Mouse (Mus musculus) neural tube, embryonic 14.5 days (tissue): ENCODE results near the gene Map3k7. TPM values are rescaled to one million over a fixed set of nuclear protein-coding genes. Genes with fewer than 3 reads are reported as not detected.

Experiments
- ATAC-seq: fragments of 200-750 bp; cut with Nextera tagmentation; 2 replicates; pipeline ENCODE4 v1.8.0; 2017; ENCODE audit warnings: low read depth, mild to moderate bottlenecking, moderate TSS enrichment, moderate library complexity
- H3K27ac ChIP-seq: fragments of 300-500 bp; sonication (generic); 2 replicates; pipeline ENCODE4 v1.5.1; 2014; ENCODE audit warnings: low read depth, mild to moderate bottlenecking, control low read depth, low read length, moderate library complexity, mixed read lengths
- H3K27me3 ChIP-seq: fragments of 300-500 bp; sonication (generic); 2 replicates; pipeline ENCODE4 v1.6.1; 2014; ENCODE audit warnings: low read length; ENCODE audit not compliant: control insufficient read depth, insufficient read depth
- H3K36me3 ChIP-seq: fragments of 300-500 bp; sonication (generic); 2 replicates; pipeline ENCODE4 v1.6.1; 2014; ENCODE audit warnings: low read length, mixed read lengths; ENCODE audit not compliant: control insufficient read depth, insufficient read depth
- H3K4me1 ChIP-seq: fragments of 300-500 bp; sonication (generic); 2 replicates; pipeline ENCODE4 v1.6.1; 2014; ENCODE audit warnings: low read length; ENCODE audit not compliant: control insufficient read depth, insufficient read depth
- H3K4me2 ChIP-seq: fragments of 300-500 bp; sonication (generic); 2 replicates; pipeline ENCODE4 v1.6.1; 2014; ENCODE audit warnings: mild to moderate bottlenecking, low read depth, low read length, control low read depth
- H3K4me3 ChIP-seq: fragments of 300-500 bp; sonication (generic); 2 replicates; pipeline ENCODE4 v1.5.1; 2014; ENCODE audit warnings: low read depth, low read length, control low read depth, mixed read lengths
- H3K9ac ChIP-seq: fragments of 300-500 bp; sonication (generic); replicated peaks from 2 replicates; pipeline ENCODE4 v1.6.1; 2014; ENCODE audit warnings: low read depth, mild to moderate bottlenecking, control low read depth, low read length, mixed read lengths
- H3K9me3 ChIP-seq: fragments of 300-500 bp; sonication (generic); 2 replicates; pipeline ENCODE4 v1.6.1; 2016; ENCODE audit warnings: low read length; ENCODE audit not compliant: control insufficient read depth
- WGBS: fragments of 180-500 bp; shearing (Covaris S2); extraction: QIAGEN DNeasy Blood & Tissue Kit; methylation state at CpG from one replicate; pipeline ENCODE4 v1.1.7; 2014; 5-methylcytosine and 5-hydroxymethylcytosine counted together
- polyA plus RNA-seq: library from polyadenylated mRNA; unstranded; fragments of >200 nt; fragmentation: Nextera tagmentation; extraction: Ambion mirVana; gene quantifications from 2 replicates; pipeline ENCODE4 v1.2.1, GENCODE M21; 2014

Gene Map3k7
- polyA plus RNA-seq, result 33.7 and 34.8 TPM in 2 replicates

DNA sequence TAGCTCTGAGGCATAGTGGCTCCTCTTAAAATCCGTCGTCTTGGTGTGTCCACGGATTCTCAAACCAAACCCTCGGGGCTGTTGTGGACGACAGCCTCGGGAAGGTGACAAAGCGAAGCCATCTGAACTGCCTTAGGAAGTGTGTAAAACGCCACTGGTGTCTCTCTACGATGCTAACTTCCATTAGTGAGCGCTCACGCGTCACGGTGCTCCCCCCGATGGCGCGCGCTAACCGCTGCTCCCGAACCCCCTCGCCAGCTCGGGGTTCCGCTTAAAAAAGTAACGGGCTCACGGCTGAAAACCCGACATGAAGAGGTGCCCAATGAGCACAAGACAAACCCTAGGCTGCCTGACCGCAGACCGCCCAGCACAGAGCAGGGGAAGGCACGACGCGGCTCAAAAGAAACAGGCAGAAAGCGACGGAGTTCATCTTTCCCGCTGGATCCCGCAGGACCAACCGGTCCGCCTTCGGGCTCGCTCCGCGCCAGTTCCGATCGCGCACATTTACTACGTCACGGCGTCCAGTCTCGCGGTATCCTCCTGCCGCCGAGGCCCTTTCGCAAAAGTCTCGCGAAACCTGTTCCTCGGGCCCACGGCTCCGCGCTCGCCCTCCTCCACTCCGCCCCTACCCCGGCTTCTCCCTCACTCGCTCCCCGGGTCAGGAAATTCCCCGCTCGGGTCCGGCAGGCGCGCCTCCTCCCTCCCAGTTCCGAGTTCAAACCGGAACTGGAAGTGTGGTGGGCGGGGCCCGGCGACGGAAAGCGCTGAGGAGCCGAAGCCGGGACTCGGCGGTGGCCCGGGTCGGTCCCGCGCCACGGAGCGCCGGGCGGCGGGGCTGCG is at the start of gene Map3k7:
TSS of gene Map3k7 (plus strand) at position 744 of the 840 bp plus-strand sequence.
- Histone ChIP-seq H3K36me3 (no peaks in the 10 kb centered on the region), H3K27me3 (no peaks in the 10 kb centered on the region), H3K4me2 (peak within 1 kb of the TSS; percentile 75), H3K9me3 (no peaks in the 10 kb centered on the region), H3K27ac (peak within 1 kb of the TSS; percentile 99), H3K9ac (peak within 1 kb of the TSS; percentile 90), H3K4me1 (peaks cover 13% of the 10 kb centered on the region), H3K4me3 (peak within 1 kb of the TSS; percentile 81)
- peak; percentile 97 for ATAC-seq
- under 1% methylated on average over 84 of the region's 88 CpGs for WGBS

DNA sequence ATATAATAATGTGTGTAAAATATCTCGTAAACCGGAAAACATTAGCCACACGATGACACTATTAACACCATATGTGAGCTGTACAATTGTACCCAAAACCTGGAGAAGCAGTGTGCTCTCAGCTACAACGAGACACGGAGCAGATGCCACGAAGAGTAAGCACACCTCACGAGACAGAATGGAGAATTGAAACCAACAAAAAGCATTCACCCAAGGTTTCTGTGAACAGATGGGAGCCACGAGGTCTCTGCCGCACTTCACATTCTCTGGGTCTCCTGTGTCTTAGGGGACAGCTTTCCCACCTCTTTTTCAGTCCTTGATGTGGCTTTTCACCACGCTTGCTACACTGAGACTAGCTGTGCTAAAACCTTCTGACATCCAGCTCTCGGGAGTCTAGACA is 48.8 kb upstream of the Map3k7 start:
- H3K9me3 ChIP-seq, result no peaks in the 10 kb centered on the region
- ATAC-seq, result no peak

GRCm38 (mm10) chr4:31918717-31919116 is 45.2 kb upstream of the Map3k7 start:
- H3K27me3 ChIP-seq, result no peaks in the 10 kb centered on the region
- no peak overlapping the region for H3K4me2 ChIP-seq
- H3K4me3 ChIP-seq, result no peak overlapping the region
- H3K36me3 ChIP-seq, result no peaks in the 10 kb centered on the region
- no peaks in the 10 kb centered on the region for H3K9me3 ChIP-seq
- ATAC-seq, result no peak
- WGBS, result 85% methylated on average over 5 of the region's 5 CpGs
- no peak overlapping the region for H3K9ac ChIP-seq
- H3K27ac ChIP-seq, result no peak overlapping the region
- no peaks in the 10 kb centered on the region for H3K4me1 ChIP-seq

More for the DNA sequence above, 48.8 kb upstream of the Map3k7 start:
- Histone ChIP-seq H3K4me1 (no peaks in the 10 kb centered on the region), H3K27ac (no peak overlapping the region), H3K4me3 (no peak overlapping the region), H3K36me3 (no peaks in the 10 kb centered on the region), H3K27me3 (no peaks in the 10 kb centered on the region), H3K9ac (no peak overlapping the region), H3K4me2 (no peak overlapping the region)
- WGBS, result 71% methylated on average over 11 of the region's 11 CpGs

GRCm38 (mm10) chr4:31922215-31922614 is 41.7 kb upstream of the Map3k7 start:
- Histone ChIP-seq H3K27ac (no peak overlapping the region), H3K4me3 (no peak overlapping the region), H3K27me3 (no peaks in the 10 kb centered on the region), H3K36me3 (no peaks in the 10 kb centered on the region), H3K4me1 (no peaks in the 10 kb centered on the region), H3K9ac (no peak overlapping the region), H3K9me3 (no peaks in the 10 kb centered on the region), H3K4me2 (no peak overlapping the region)
- WGBS, result 59% methylated on average over 7 of the region's 7 CpGs
- ATAC-seq, result no peak

GRCm38 (mm10) chr4:31923437-31923836 is 40.5 kb upstream of the Map3k7 start:
- 55% methylated on average over 8 of the region's 8 CpGs for WGBS
- no peak overlapping the region for H3K27ac ChIP-seq
- no peak overlapping the region for H3K4me3 ChIP-seq
- H3K4me2 ChIP-seq, result no peak overlapping the region
- no peaks in the 10 kb centered on the region for H3K9me3 ChIP-seq
- H3K4me1 ChIP-seq, result no peaks in the 10 kb centered on the region
- H3K36me3 ChIP-seq, result no peaks in the 10 kb centered on the region
- H3K27me3 ChIP-seq, result no peaks in the 10 kb centered on the region
- no peak overlapping the region for H3K9ac ChIP-seq
- ATAC-seq, result no peak

GRCm38 (mm10) chr4:31924301-31925185 is 39.4 kb upstream of the Map3k7 start:
- H3K4me2 ChIP-seq, result peak overlapping the region; percentile 8; the same call in 1 of the 2 replicates

DNA sequence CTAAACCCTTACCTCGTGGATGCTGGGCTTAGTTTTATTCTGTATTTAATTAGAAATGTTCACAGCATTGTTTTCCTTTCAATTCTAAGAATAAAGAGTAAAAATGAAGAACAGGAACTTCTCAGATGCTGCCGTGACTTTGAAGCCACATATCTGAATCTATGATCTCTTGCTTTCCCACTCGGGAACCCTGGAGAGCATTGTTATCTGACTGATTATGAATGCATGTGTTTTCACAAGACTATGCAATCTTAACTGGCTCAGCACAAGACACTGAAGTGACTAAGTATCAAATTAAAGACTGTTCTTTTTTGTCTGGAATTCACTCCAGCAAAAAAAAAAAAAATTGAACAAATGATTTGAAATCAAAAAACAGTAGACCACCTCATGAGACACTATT is 30.7 kb upstream of the Map3k7 start:
- Histone ChIP-seq H3K9me3 (no peaks in the 10 kb centered on the region), H3K4me3 (no peak overlapping the region), H3K9ac (no peak overlapping the region), H3K36me3 (no peaks in the 10 kb centered on the region), H3K27me3 (no peaks in the 10 kb centered on the region), H3K4me1 (0 out of 2 replicates have a peak, but pooled peaks cover 9% of the 10 kb centered on the region), H3K4me2 (no peak overlapping the region), H3K27ac (no peak overlapping the region)
- no peak for ATAC-seq
- WGBS, result 66% methylated on average over 3 of the region's 3 CpGs

More at GRCm38 (mm10) chr4:31924301-31925185, 39.4 kb upstream of the Map3k7 start:
- Histone ChIP-seq H3K27ac (no peak overlapping the region), H3K27me3 (no peaks in the 10 kb centered on the region), H3K9ac (no peak overlapping the region), H3K9me3 (no peaks in the 10 kb centered on the region), H3K36me3 (no peaks in the 10 kb centered on the region), H3K4me1 (no peaks in the 10 kb centered on the region), H3K4me3 (no peak overlapping the region)
- WGBS, result 13% methylated on average over 14 of the region's 14 CpGs
- peak; percentile 34; the same call in 1 of the 2 replicates for ATAC-seq

DNA sequence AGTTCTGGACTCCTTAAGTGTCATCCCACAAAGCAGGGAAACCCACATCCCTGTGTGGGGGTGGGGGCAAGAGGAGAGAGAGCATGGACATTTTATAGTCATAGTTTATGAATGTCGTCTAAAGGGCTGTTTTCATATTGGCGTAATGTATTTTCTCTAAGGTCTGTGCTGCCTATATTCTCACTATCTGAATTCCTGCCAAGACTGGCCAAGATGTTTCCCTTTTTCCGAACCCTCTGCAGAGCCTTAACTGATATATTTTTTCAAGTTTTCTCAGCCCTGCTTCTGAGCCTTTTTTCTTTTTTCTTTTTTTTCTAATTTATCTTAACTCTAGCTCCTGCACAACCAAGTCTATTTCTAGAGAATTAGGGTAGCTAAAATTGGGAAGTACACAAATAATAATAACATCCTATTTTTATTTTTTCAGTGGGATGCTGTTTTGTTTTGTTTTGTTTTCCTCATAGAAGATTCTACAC is 28.0 kb upstream of the Map3k7 start:
- H3K4me2 ChIP-seq, result no peak overlapping the region
- 45% methylated on average over 3 of the region's 3 CpGs for WGBS

More for the DNA sequence above, 28.0 kb upstream of the Map3k7 start:
- no peak overlapping the region for H3K9ac ChIP-seq
- H3K4me1 ChIP-seq, result 0 out of 2 replicates have a peak, but pooled peaks cover 9% of the 10 kb centered on the region
- H3K4me3 ChIP-seq, result no peak overlapping the region
- H3K27me3 ChIP-seq, result no peaks in the 10 kb centered on the region
- no peaks in the 10 kb centered on the region for H3K36me3 ChIP-seq
- no peak for ATAC-seq
- H3K9me3 ChIP-seq, result no peaks in the 10 kb centered on the region
- H3K27ac ChIP-seq, result no peak overlapping the region
